Mouse (Mus musculus) heart, postnatal 0 days (tissue): ENCODE measurements at regions not wholly inside any gene's neighbourhood (a gene's known extent, or its start where the extent isn't known, plus 50 kb on each side); places are given as distances from the start of the nearest gene placed in this dataset.

Experiments used
- CTCF ChIP-seq: IDR thresholded peaks from 2 replicates; pipeline ENCODE4 v1.5.1; 2016; ENCODE audit warnings: antibody characterized with exemption, control low read depth, low read depth
- EP300 ChIP-seq: IDR thresholded peaks from 2 replicates; pipeline ENCODE4 v1.6.1; 2016; ENCODE audit warnings: antibody characterized with exemption, low read depth

DNA sequence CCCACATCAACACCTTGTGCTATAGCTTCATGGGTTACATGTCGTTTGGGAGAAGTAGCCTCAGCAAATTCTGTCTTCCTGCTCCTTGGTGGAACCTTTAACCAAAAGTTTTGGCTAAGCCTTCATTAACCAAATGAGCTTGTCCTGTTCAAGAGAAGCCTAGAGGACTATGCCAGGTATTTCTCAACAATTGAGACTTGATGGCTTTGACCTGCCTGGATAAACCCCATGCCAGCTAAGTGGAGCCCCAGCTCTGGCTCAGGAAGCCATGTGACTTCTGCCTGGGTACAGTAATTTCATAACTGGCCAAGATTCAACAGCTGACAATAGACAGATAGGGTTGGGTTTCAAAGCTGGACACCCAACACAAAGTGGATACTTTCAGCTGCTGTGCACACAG is 174.5 kb downstream of the Lpin1 start:
- no peak for TF ChIP-seq EP300
- no peak for TF ChIP-seq CTCF
